Mouse (Mus musculus): Measurements from ENCODE around the gene Olfr190.
"Not testable (repeated sequence)": the region's sequence is repeated elsewhere in the genome, so short reads cannot be mapped to it uniquely, and the experiment has no call there.

Gene Olfr190

GRCm38 (mm10) chr16:59077905-59078304 is at the start of gene Olfr190:
Gene Olfr190, minus strand, starts transcription at chr16:59078005.
- DNase-seq (ENCODE audit: low spot score in 2 of 2): no peak

- DNase-seq (ENCODE audit: low spot score in 2 of 2): no peak
These were observed 43.2 kb upstream of the Olfr190 start, which contains the start of gene Olfr194 for GRCm38 (mm10) chr16:59120969-59121368. Gene Olfr194, minus strand, starts transcription at chr16:59121069.

GRCm38 (mm10) chr16:59111781-59112180 is 34.0 kb upstream of the Olfr190 start, which contains the start of gene Olfr193:
Gene Olfr193, minus strand, starts transcription at chr16:59111881.
- no peak for DNase-seq (ENCODE audit: low spot score in 2 of 2)

GRCm38 (mm10) chr16:59108522-59108921 is 30.7 kb upstream of the Olfr190 start:
- DNase-seq (ENCODE audit: low spot score in 2 of 2): not testable (repeated sequence)

GRCm38 (mm10) chr16:59105312-59105711 is 27.5 kb upstream of the Olfr190 start:
- DNase-seq (ENCODE audit: low spot score in 2 of 2): no peak

GRCm38 (mm10) chr16:59089722-59090121 is 11.9 kb upstream of the Olfr190 start, which contains the start of gene Olfr191:
Gene Olfr191, minus strand, starts transcription at chr16:59089822.
- not testable (repeated sequence) for DNase-seq (ENCODE audit: low spot score in 2 of 2)

- DNase-seq (ENCODE audit: low spot score in 2 of 2): not testable (repeated sequence)
These were observed 3.3 kb upstream of the Olfr190 start for GRCm38 (mm10) chr16:59081113-59081512.

GRCm38 (mm10) chr16:59073520-59073919 is 4.3 kb downstream of the Olfr190 start:
- no peak for DNase-seq (ENCODE audit: low spot score in 2 of 2)

GRCm38 (mm10) chr16:59071755-59072154 is 6.0 kb downstream of the Olfr190 start:
- no peak for DNase-seq (ENCODE audit: low spot score in 2 of 2)

- not testable (repeated sequence) for DNase-seq (ENCODE audit: low spot score in 2 of 2)
These were observed 15.4 kb downstream of the Olfr190 start for GRCm38 (mm10) chr16:59062411-59062810.

- DNase-seq (ENCODE audit: low spot score in 2 of 2): not testable (repeated sequence)
These were observed 28.5 kb downstream of the Olfr190 start for GRCm38 (mm10) chr16:59049286-59049685.

GRCm38 (mm10) chr16:59048860-59049259 is 28.9 kb downstream of the Olfr190 start:
- no peak for DNase-seq (ENCODE audit: low spot score in 2 of 2)

GRCm38 (mm10) chr16:59047579-59047978 is 30.2 kb downstream of the Olfr190 start:
- no peak for DNase-seq (ENCODE audit: low spot score in 2 of 2)

- DNase-seq (ENCODE audit: low spot score in 2 of 2): no peak
These were observed 32.0 kb downstream of the Olfr190 start for GRCm38 (mm10) chr16:59045835-59046234.

- no peak for DNase-seq (ENCODE audit: low spot score in 2 of 2)
These were observed 38.1 kb downstream of the Olfr190 start, which contains the start of gene Olfr187 for GRCm38 (mm10) chr16:59039710-59040109. Gene Olfr187, minus strand, starts transcription at chr16:59039767.

- no peak for DNase-seq (ENCODE audit: low spot score in 2 of 2)
These were observed 47.6 kb downstream of the Olfr190 start, which contains the start of gene Olfr186 for GRCm38 (mm10) chr16:59030191-59030590. Gene Olfr186, minus strand, starts transcription at chr16:59030291.

Data from urinary bladder, postnatal 36 days (tissue).